Mouse (Mus musculus) midbrain, embryonic 10.5 days (tissue): Measurements from ENCODE around the gene Ankrd45. TPM values are rescaled to one million over a fixed set of nuclear protein-coding genes. Genes with fewer than 3 reads are reported as not detected.
A peak's percentile ranks its signal among the peaks of the same experiment; 100 is the strongest.
"Not testable (repeated sequence)": the region's sequence is repeated elsewhere in the genome, so short reads cannot be mapped to it uniquely, and the experiment has no call there.

Experiments used
- DNase-seq: peaks from one replicate; pipeline ENCODE4 v3.0.0-alpha.2; 2017; ENCODE audit warnings: low spot score
- H3K27ac ChIP-seq: fragments of 300-500 bp; sonication (generic); replicated peaks from 2 replicates; pipeline ENCODE4 v1.5.1; 2016; ENCODE audit warnings: mild to moderate bottlenecking
- H3K27me3 ChIP-seq: fragments of 300-500 bp; sonication (generic); 2 replicates; pipeline ENCODE4 v1.6.1; 2016; ENCODE audit warnings: low read depth, mild to moderate bottlenecking; ENCODE audit not compliant: poor library complexity, severe bottlenecking
- H3K36me3 ChIP-seq: fragments of 300-500 bp; sonication (generic); 2 replicates; pipeline ENCODE4 v1.6.1; 2016; ENCODE audit warnings: mild to moderate bottlenecking, moderate library complexity
- H3K4me1 ChIP-seq: fragments of 300-500 bp; sonication (generic); 2 replicates; pipeline ENCODE4 v1.6.1; 2016
- H3K4me3 ChIP-seq: fragments of 300-500 bp; sonication (generic); 2 replicates; pipeline ENCODE4 v1.5.1; 2016; ENCODE audit warnings: mild to moderate bottlenecking, moderate library complexity
- H3K9me3 ChIP-seq: fragments of 300-500 bp; sonication (generic); replicated peaks from 2 replicates; pipeline ENCODE4 v1.6.1; 2016; ENCODE audit warnings: mild to moderate bottlenecking
- WGBS: fragments of 180-500 bp; shearing (Covaris S2); methylation state at CpG from one replicate; pipeline ENCODE4 v1.1.7; 2016; 5-methylcytosine and 5-hydroxymethylcytosine counted together
- polyA plus RNA-seq: library from polyadenylated mRNA; unstranded; fragments of >200 nt; fragmentation: Nextera tagmentation; extraction: Ambion mirVana; gene quantifications from 2 replicates; pipeline ENCODE4 v1.2.1, GENCODE M21; 2016

Ankrd45 gene
- polyA plus RNA-seq, 1 experiment from 2014 or later: 5.2 TPM

DNA sequence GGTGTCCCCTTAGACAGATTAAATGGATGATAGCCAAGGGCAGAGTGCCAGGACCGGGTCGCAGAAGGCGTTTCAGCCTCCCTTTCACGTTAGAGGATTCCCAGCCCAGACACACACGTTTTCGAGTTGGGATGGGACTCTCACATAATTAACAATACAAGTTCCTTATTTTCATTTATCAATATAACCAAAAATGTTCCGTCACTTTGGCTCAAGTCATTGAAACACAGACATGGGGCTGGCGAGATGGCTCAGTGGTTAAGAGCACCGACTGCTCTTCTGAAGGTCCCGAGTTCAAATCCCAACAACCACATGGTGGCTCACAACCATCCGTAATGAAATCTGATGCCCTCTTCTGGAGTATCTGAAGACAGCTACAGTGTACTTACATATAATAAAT, 53.9 kb downstream of the Ankrd45 start:
- H3K36me3 ChIP-seq, H3K27me3 ChIP-seq, DNase-seq, H3K9me3 ChIP-seq, H3K4me1 ChIP-seq: not testable (repeated sequence)
- peak overlapping the region; percentile 60 for H3K4me3 ChIP-seq
- H3K27ac ChIP-seq: peak overlapping the region; percentile 78; the same call in 1 of the 2 replicates
- WGBS: 65% methylated on average over 11 of the region's 11 CpGs

DNA sequence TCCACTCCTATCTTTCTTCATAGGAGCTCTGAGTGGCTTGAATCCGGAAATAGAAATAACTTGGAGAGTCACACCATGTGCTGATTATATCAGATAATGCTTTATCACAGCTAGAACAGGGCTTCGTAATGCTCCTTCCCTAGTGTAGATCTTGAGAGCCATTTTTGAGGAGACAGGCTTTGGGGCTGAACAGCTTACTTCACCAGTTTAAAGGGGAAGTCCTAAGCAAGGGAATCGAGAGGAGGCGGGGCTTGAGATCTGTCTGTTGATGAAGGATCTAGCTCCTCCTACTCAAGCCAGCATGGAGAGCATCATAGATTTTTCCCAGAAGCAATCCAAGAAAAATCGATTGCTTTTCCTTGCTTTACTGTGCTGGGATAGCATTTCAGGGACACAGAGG, 57.4 kb downstream of the Ankrd45 start:
- H3K27me3 ChIP-seq: no peaks in the 10 kb centered on the region
- 79% methylated on average over 5 of the region's 5 CpGs for WGBS
- no peak overlapping the region for H3K27ac ChIP-seq
- H3K4me3 ChIP-seq: no peak overlapping the region
- no peaks in the 10 kb centered on the region for H3K36me3 ChIP-seq
- peaks cover 5% of the 10 kb centered on the region for H3K4me1 ChIP-seq
- H3K9me3 ChIP-seq: no peaks in the 10 kb centered on the region
- DNase-seq: no peak

DNA sequence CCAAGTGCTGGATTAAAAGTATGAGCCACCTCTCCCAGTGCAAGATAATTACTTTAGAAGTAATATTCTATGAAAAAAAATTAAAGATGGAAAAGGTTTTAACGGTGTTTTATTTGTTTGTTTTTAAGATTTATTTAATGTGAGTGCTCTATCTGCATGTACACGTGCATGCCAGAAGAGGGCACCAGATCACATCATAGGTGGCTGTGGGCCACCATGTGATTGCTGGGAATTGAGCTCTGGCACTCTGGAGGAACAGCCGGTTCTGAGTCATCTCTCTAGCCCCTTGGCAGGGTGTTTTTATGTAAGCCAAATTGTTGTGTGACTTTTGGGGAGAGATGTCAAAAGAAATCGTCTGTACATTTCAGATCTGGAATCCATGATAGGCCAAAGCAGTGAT, 72.0 kb downstream of the Ankrd45 start:
- DNase-seq: no peak
- no peak overlapping the region for H3K27ac ChIP-seq

DNA sequence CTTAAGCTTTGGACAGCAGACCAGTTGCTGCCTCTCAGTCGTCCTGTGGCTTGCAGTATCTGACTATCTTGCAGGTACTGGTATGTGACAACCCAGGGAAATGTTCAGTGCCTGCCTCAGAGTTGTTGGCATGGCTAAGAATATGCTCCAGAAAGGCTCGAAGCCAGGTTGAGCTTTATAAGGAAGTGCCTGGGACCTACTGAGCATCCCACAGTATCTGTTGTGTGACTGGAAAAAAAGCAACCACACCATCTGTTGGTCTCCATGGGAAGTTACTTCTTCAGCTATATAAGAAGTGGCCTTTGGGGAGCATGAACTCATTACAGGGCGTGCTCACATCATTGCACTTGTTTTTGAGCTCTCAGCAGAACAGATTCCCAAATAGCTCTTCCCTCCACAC, 77.3 kb downstream of the Ankrd45 start:
- H3K36me3 ChIP-seq: no peaks in the 10 kb centered on the region
- 79% methylated on average over 3 of the region's 3 CpGs for WGBS
- no peak overlapping the region for H3K27ac ChIP-seq
- no peak overlapping the region for H3K4me3 ChIP-seq
- H3K4me1 ChIP-seq: peaks cover 8% of the 10 kb centered on the region; the same call in 1 of the 2 replicates
- no peaks in the 10 kb centered on the region for H3K27me3 ChIP-seq
- no peak for DNase-seq
- H3K9me3 ChIP-seq: no peaks in the 10 kb centered on the region

More for the DNA sequence above, 72.0 kb downstream of the Ankrd45 start:
- Histone ChIP-seq H3K36me3 (no peaks in the 10 kb centered on the region), H3K9me3 (no peaks in the 10 kb centered on the region), H3K27me3 (no peaks in the 10 kb centered on the region), H3K4me3 (no peak overlapping the region), H3K4me1 (no peaks in the 10 kb centered on the region)
- 40% methylated on average over 4 of the region's 4 CpGs for WGBS

Other genes with a start within 250 kb of the Ankrd45 start
- gene Rc3h1, start 236.3 kb upstream of the Ankrd45 start, polyA plus RNA-seq: 6.9 and 7.5 TPM in 2 replicates
- 2.0 and 2.3 TPM in 2 replicates for gene Serpinc1, start 164.1 kb upstream of the Ankrd45 start, polyA plus RNA-seq
- 5.3 and 6.7 TPM in 2 replicates for gene Zbtb37, start 107.8 kb upstream of the Ankrd45 start, polyA plus RNA-seq
- 62.5 and 72.3 TPM in 2 replicates for gene Dars2, start 72.0 kb upstream of the Ankrd45 start, polyA plus RNA-seq
- gene Cenpl, start 72.0 kb upstream of the Ankrd45 start, polyA plus RNA-seq: 40.3 and 40.6 TPM in 2 replicates
- gene Klhl20, start 11.2 kb upstream of the Ankrd45 start, polyA plus RNA-seq: 15.1 and 18.4 TPM in 2 replicates
- 0.16 and 0.22 TPM in 2 replicates for gene Tex50, start 16.6 kb downstream of the Ankrd45 start, polyA plus RNA-seq
- gene Prdx6, start 108.5 kb downstream of the Ankrd45 start, polyA plus RNA-seq: 419 and 505 TPM in 2 replicates